Mouse (Mus musculus) myocyte (in vitro differentiated cells): ENCODE measurements at regions not wholly inside any gene's neighbourhood (a gene's known extent, or its start where the extent isn't known, plus 50 kb on each side); places are given as distances from the start of the nearest gene placed in this dataset.
A peak's percentile ranks its signal among the peaks of the same experiment; 100 is the strongest.
"Not testable (repeated sequence)": the region's sequence is repeated elsewhere in the genome, so short reads cannot be mapped to it uniquely, and the experiment has no call there.

Experiments
- H3K27me3 ChIP-seq: one replicate; pipeline ENCODE4 v1.6.1; 2011; ENCODE audit not compliant: control insufficient read depth, insufficient read depth, insufficient read length
- H3K36me3 ChIP-seq: one replicate; pipeline ENCODE4 v1.6.1; 2011; ENCODE audit not compliant: control insufficient read depth, insufficient read depth
- H3K4me2 ChIP-seq: one replicate; pipeline ENCODE4 v1.6.1; 2011; ENCODE audit warnings: low read depth, control low read depth
- H3K4me3 ChIP-seq: one replicate; pipeline ENCODE4 v1.5.1; 2011; ENCODE audit warnings: mild to moderate bottlenecking, control low read depth, moderate library complexity
- H3K79me2 ChIP-seq: one replicate; pipeline ENCODE4 v1.6.1; 2011; ENCODE audit not compliant: control insufficient read depth, insufficient read depth
- H3ac ChIP-seq: one replicate; pipeline ENCODE4 v1.6.1; 2011; ENCODE audit not compliant: control insufficient read depth, insufficient read length
- CEBPB ChIP-seq: IDR thresholded peaks from 2 replicates; pipeline ENCODE4 v1.6.1; 2011; ENCODE audit warnings: mild to moderate bottlenecking, moderate library complexity; ENCODE audit not compliant: poor library complexity, insufficient read depth, severe bottlenecking
- E2F4 ChIP-seq: IDR thresholded peaks from one replicate; pipeline ENCODE4 v1.6.1; 2011; ENCODE audit warnings: mild to moderate bottlenecking, control low read depth, moderate library complexity; ENCODE audit not compliant: insufficient read depth
- MAX ChIP-seq: IDR thresholded peaks from one replicate; pipeline ENCODE4 v1.6.1; 2011; ENCODE audit warnings: low read depth, mild to moderate bottlenecking, control low read depth
- MYOD1 ChIP-seq, 3 experiments: IDR thresholded peaks; one replicate each; pipeline ENCODE4 v1.6.1; 2011; ENCODE audit warnings: control low read depth in 2 of 3, low read depth in 2 of 3, mild to moderate bottlenecking in 2 of 3, moderate library complexity in 1 of 3; ENCODE audit not compliant: insufficient read length in 2 of 3, control insufficient read depth in 1 of 3
- MYOG ChIP-seq, 3 experiments: IDR thresholded peaks; one replicate each; pipeline ENCODE4 v1.6.1; 2011; ENCODE audit warnings: control low read depth in 2 of 3, low read depth in 2 of 3, mild to moderate bottlenecking in 2 of 3; ENCODE audit not compliant: insufficient read length in 2 of 3, control insufficient read depth in 1 of 3, insufficient read depth in 1 of 3
- POLR2A ChIP-seq: IDR thresholded peaks from one replicate; pipeline ENCODE4 v1.6.1; 2011; ENCODE audit warnings: low read depth, mild to moderate bottlenecking, control low read depth, moderate library complexity; ENCODE audit not compliant: insufficient read length
- POLR2AphosphoS2 ChIP-seq: IDR thresholded peaks from one replicate; pipeline ENCODE4 v1.6.1; 2011; ENCODE audit warnings: low read depth, control low read depth; ENCODE audit not compliant: insufficient read length
- REST ChIP-seq: IDR thresholded peaks from one replicate; pipeline ENCODE4 v1.6.1; 2011; ENCODE audit warnings: mild to moderate bottlenecking, control low read depth, moderate library complexity; ENCODE audit not compliant: insufficient read depth, insufficient read length
- SRF ChIP-seq: IDR thresholded peaks from one replicate; pipeline ENCODE4 v1.6.1; 2011; ENCODE audit warnings: low read depth; ENCODE audit not compliant: control insufficient read depth, insufficient read length
- TCF12 ChIP-seq: IDR thresholded peaks from one replicate; pipeline ENCODE4 v1.6.1; 2011; ENCODE audit warnings: mild to moderate bottlenecking, control low read depth; ENCODE audit not compliant: poor library complexity, insufficient read depth, severe bottlenecking
- TCF3 ChIP-seq: IDR thresholded peaks from one replicate; pipeline ENCODE4 v1.6.1; 2011; ENCODE audit warnings: low read depth, control low read depth; ENCODE audit not compliant: insufficient read length
- USF1 ChIP-seq: IDR thresholded peaks from one replicate; pipeline ENCODE4 v1.6.1; 2011; ENCODE audit warnings: low read depth, mild to moderate bottlenecking, control low read depth, moderate library complexity

GRCm38 (mm10) chr16:65629186-65629585, 66.7 kb upstream of the Chmp2b start:
- H3K4me2 ChIP-seq: peak overlapping the region; percentile 60

GRCm38 (mm10) chr16:65631680-65632079, 69.2 kb upstream of the Chmp2b start:
- Histone ChIP-seq H3K4me3 (no peak overlapping the region), H3K79me2 (no peaks in the 10 kb centered on the region), H3K4me2 (no peak overlapping the region), H3ac (no peak overlapping the region), H3K27me3 (no peaks in the 10 kb centered on the region), H3K36me3 (no peaks in the 10 kb centered on the region)
- TF ChIP-seq CEBPB (no peak), TCF12 (no peak), POLR2A (no peak), REST (no peak), TCF3 (no peak), POLR2AphosphoS2 (no peak)

More at GRCm38 (mm10) chr16:65629186-65629585, 66.7 kb upstream of the Chmp2b start:
- no peak for TF ChIP-seq MYOG (IDR thresholded peaks at IDR 0.05; ENCODE audit: control insufficient read depth in 1 of 3, insufficient read depth in 1 of 3, insufficient read length in 2 of 3, low read depth in 2 of 3)
- no peak for TF ChIP-seq SRF
- TF ChIP-seq REST: no peak
- TF ChIP-seq POLR2AphosphoS2: no peak
- no peak for TF ChIP-seq MYOD1 (IDR thresholded peaks at IDR 0.05; ENCODE audit: control insufficient read depth in 1 of 3, insufficient read length in 2 of 3, low read depth in 2 of 3)
- TF ChIP-seq USF1: no peak
- Histone ChIP-seq H3K36me3 (no peaks in the 10 kb centered on the region), H3ac (no peak overlapping the region), H3K4me3 (no peak overlapping the region), H3K27me3 (no peaks in the 10 kb centered on the region), H3K79me2 (no peaks in the 10 kb centered on the region)

GRCm38 (mm10) chr16:65646741-65647140, 84.2 kb upstream of the Chmp2b start:
- not testable (repeated sequence) for H3K79me2 ChIP-seq, H3K27me3 ChIP-seq, H3K4me2 ChIP-seq, H3K36me3 ChIP-seq, H3K4me3 ChIP-seq, H3ac ChIP-seq

GRCm38 (mm10) chr16:65649061-65649460, 86.5 kb upstream of the Chmp2b start:
- Histone ChIP-seq H3K36me3 (no peaks in the 10 kb centered on the region), H3K79me2 (no peaks in the 10 kb centered on the region), H3K4me3 (no peak overlapping the region), H3ac (no peak overlapping the region), H3K27me3 (no peaks in the 10 kb centered on the region), H3K4me2 (no peak overlapping the region)
- TF ChIP-seq USF1: no peak
- no peak for TF ChIP-seq SRF
- no peak for TF ChIP-seq POLR2A
- TF ChIP-seq MAX: no peak
- TF ChIP-seq CEBPB: no peak
- TF ChIP-seq POLR2AphosphoS2: no peak
- no peak for TF ChIP-seq E2F4
- no peak for TF ChIP-seq TCF12

- no peaks in the 10 kb centered on the region for H3K27me3 ChIP-seq
Measured at GRCm38 (mm10) chr16:65655490-65655889, 93.0 kb upstream of the Chmp2b start.

GRCm38 (mm10) chr16:65657829-65658228, 95.3 kb upstream of the Chmp2b start:
- H3K27me3 ChIP-seq: no peaks in the 10 kb centered on the region
- H3K4me3 ChIP-seq: no peak overlapping the region
- no peak overlapping the region for H3ac ChIP-seq
- no peaks in the 10 kb centered on the region for H3K79me2 ChIP-seq
- H3K4me2 ChIP-seq: no peak overlapping the region
- TF ChIP-seq MYOD1 (IDR thresholded peaks at IDR 0.05; ENCODE audit: control insufficient read depth in 1 of 3, insufficient read length in 2 of 3, low read depth in 2 of 3): no peak
- no peak for TF ChIP-seq TCF3
- no peak for TF ChIP-seq MYOG (IDR thresholded peaks at IDR 0.05; ENCODE audit: control insufficient read depth in 1 of 3, insufficient read depth in 1 of 3, insufficient read length in 2 of 3, low read depth in 2 of 3)
- TF ChIP-seq TCF12: no peak
- TF ChIP-seq POLR2AphosphoS2: no peak
- no peak for TF ChIP-seq E2F4
- no peak for TF ChIP-seq CEBPB
- TF ChIP-seq REST: no peak
- no peak for TF ChIP-seq POLR2A
- TF ChIP-seq MAX: no peak
- TF ChIP-seq USF1: no peak
- no peak for TF ChIP-seq SRF
- H3K36me3 ChIP-seq: no peaks in the 10 kb centered on the region

More at GRCm38 (mm10) chr16:65655490-65655889, 93.0 kb upstream of the Chmp2b start:
- Histone ChIP-seq H3ac (no peak overlapping the region), H3K4me2 (no peak overlapping the region), H3K36me3 (no peaks in the 10 kb centered on the region), H3K4me3 (no peak overlapping the region), H3K79me2 (no peaks in the 10 kb centered on the region)
- TF ChIP-seq CEBPB (no peak), MYOD1 (IDR thresholded peaks at IDR 0.05; ENCODE audit: control insufficient read depth in 1 of 3, insufficient read length in 2 of 3, low read depth in 2 of 3) (no peak), TCF12 (no peak), MYOG (IDR thresholded peaks at IDR 0.05; ENCODE audit: control insufficient read depth in 1 of 3, insufficient read depth in 1 of 3, insufficient read length in 2 of 3, low read depth in 2 of 3) (no peak), SRF (no peak), POLR2AphosphoS2 (no peak), USF1 (no peak), E2F4 (no peak), REST (no peak)
